Mouse (Mus musculus) heart, embryonic 10.5 days (tissue): ENCODE measurements around the gene Smarca2. TPM values are rescaled to one million over a fixed set of nuclear protein-coding genes. Genes with fewer than 3 reads are reported as not detected.
"Not testable (repeated sequence)": the region's sequence is repeated elsewhere in the genome, so short reads cannot be mapped to it uniquely, and the experiment has no call there.

Experiments used
- DNase-seq: peaks from one replicate; pipeline ENCODE4 v3.0.0-alpha.2; 2017; ENCODE audit warnings: low spot score
- H3K27ac ChIP-seq: fragments of 300-500 bp; sonication (generic); 2 replicates; pipeline ENCODE4 v1.5.1; 2016; ENCODE audit warnings: mild to moderate bottlenecking
- H3K27me3 ChIP-seq: fragments of 300-500 bp; sonication (generic); 2 replicates; pipeline ENCODE4 v1.6.1; 2016; ENCODE audit warnings: mild to moderate bottlenecking; ENCODE audit not compliant: poor library complexity, insufficient read depth, severe bottlenecking
- H3K36me3 ChIP-seq: fragments of 300-500 bp; sonication (generic); 2 replicates; pipeline ENCODE4 v1.6.1; 2016; ENCODE audit warnings: mild to moderate bottlenecking, moderate library complexity
- H3K4me1 ChIP-seq: fragments of 300-500 bp; sonication (generic); 2 replicates; pipeline ENCODE4 v1.6.1; 2016; ENCODE audit warnings: mild to moderate bottlenecking
- H3K4me3 ChIP-seq: fragments of 300-500 bp; sonication (generic); 2 replicates; pipeline ENCODE4 v1.5.1; 2016; ENCODE audit warnings: mild to moderate bottlenecking, moderate library complexity
- H3K9me3 ChIP-seq: fragments of 300-500 bp; sonication (generic); 2 replicates; pipeline ENCODE4 v1.6.1; 2016; ENCODE audit warnings: mild to moderate bottlenecking, moderate library complexity
- WGBS: fragments of 180-500 bp; shearing (Covaris S2); methylation state at CpG from one replicate; pipeline ENCODE4 v1.1.7; 2016; 5-methylcytosine and 5-hydroxymethylcytosine counted together
- polyA plus RNA-seq: library from polyadenylated mRNA; unstranded; fragments of >200 nt; fragmentation: Nextera tagmentation; extraction: Ambion mirVana; gene quantifications from 2 replicates; pipeline ENCODE4 v1.2.1, GENCODE M21; 2016

Smarca2 gene
- polyA plus RNA-seq, 1 experiment from 2014 or later = 26.2 TPM

DNA sequence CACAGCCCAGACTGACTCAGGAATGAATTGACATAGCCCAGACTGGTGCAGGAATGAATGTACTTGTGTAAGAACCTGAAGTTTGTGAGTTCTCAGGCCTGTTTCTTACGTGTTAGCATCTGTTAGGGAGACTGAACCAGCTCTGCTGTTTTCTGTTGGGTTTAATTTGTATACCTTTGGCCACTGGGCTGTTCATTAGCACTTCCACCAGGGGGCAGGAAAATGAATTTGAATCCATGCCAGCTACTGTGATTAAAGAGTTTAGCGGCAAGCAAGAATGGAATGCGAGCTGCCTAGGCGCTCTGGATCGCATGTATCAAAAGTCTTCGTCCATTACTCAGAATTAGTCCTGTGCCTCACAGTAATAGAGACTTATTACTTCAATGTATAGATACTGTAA lies 113.4 kb downstream of the Smarca2 start:
- H3K4me1 ChIP-seq = no peaks in the 10 kb centered on the region
- no peak for DNase-seq
- H3K9me3 ChIP-seq = no peaks in the 10 kb centered on the region
- no peaks in the 10 kb centered on the region for H3K27me3 ChIP-seq
- WGBS = 35% methylated on average over 6 of the region's 6 CpGs
- no peak overlapping the region for H3K4me3 ChIP-seq
- no peaks in the 10 kb centered on the region for H3K36me3 ChIP-seq
- no peak overlapping the region for H3K27ac ChIP-seq

DNA sequence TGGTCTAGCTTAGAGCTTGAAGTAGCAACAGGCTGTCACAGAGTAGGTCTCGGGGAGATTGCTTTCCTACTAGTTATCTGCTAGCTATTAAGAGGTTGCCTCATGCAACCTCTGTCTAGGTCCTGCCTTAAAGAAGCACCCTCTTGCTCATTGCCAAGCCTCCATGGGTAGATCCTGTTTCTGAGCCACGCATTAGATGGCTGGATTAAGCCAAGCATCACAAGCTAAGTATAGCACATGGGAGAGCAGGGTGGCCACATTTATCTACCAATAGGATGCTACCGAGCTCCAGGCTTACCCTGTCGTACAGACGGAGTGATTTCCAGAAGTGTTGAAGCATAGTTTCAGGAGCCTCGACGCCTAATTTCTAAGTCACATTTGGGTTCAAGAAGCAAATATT lies 114.3 kb downstream of the Smarca2 start:
- Histone ChIP-seq H3K27ac (no peak overlapping the region), H3K4me1 (no peaks in the 10 kb centered on the region), H3K36me3 (no peaks in the 10 kb centered on the region), H3K4me3 (no peak overlapping the region), H3K9me3 (no peaks in the 10 kb centered on the region), H3K27me3 (no peaks in the 10 kb centered on the region)
- 63% methylated on average over 7 of the region's 7 CpGs for WGBS
- no peak for DNase-seq

DNA sequence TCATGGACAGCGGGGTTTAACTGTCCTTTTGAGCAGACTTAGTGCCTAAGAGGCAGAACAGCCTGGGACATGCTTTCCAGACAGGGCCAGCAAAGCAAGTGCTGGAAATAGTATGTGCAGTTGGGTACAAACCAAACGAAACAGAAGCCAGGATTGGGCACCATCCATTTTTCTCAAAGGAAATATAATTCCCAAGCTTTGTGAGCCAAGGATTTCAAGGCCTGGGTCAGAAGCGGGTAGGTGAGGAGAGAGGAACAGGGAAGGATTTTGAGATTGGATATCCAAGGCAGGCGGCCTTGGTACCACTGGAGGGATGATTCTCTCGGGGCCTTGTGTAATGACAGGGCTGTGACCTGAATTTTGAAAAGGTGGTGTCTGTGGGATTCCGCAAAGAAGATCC lies 116.9 kb downstream of the Smarca2 start:
- Histone ChIP-seq H3K4me3 (no peak overlapping the region), H3K27ac (no peak overlapping the region), H3K36me3 (no peaks in the 10 kb centered on the region), H3K27me3 (no peaks in the 10 kb centered on the region), H3K4me1 (no peaks in the 10 kb centered on the region), H3K9me3 (no peaks in the 10 kb centered on the region)
- no peak for DNase-seq
- WGBS = 86% methylated on average over 6 of the region's 6 CpGs

DNA sequence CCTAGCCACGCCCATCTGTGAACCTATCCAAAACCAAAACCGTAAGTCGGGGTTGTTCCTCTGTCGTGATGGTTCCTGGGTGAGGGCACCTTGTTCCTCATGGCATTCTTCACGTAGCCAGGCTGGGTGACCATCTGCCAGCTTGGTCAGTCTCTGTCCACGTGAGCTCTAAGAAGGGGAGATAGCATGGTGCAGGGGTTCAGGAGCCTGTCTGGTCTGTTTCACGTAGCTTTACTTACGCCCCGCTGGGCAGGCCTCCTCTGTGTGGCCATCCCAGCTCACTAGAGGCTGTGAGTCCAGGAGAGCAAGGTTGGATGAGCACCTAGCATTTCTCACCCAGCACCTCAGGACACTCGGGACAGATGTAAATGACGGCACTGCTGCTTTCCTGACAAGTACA lies 119.0 kb downstream of the Smarca2 start:
- Histone ChIP-seq H3K4me1 (no peaks in the 10 kb centered on the region), H3K36me3 (no peaks in the 10 kb centered on the region), H3K4me3 (no peak overlapping the region), H3K27me3 (no peaks in the 10 kb centered on the region), H3K27ac (no peak overlapping the region), H3K9me3 (no peaks in the 10 kb centered on the region)
- 81% methylated on average over 11 of the region's 11 CpGs for WGBS
- DNase-seq = no peak

DNA sequence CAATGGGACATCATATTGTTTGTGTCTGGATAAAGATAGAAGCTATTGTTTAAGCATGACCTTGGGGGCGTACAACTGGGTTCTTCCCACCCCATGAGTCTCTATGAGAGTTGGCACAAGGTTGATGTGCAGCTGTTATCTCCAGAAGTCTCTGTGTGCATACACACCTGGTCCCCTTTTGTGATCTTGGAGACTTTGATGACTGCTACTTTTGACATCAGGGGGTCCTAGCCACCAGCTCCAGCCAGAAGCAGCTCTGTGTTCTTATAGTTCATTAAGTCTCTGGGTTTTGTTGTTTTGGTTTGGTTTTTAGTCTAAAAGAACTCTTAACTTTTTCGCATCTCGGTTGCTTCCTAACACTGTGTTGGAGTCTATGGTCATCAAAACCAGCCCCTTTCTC lies 119.8 kb downstream of the Smarca2 start:
- Histone ChIP-seq H3K9me3 (no peaks in the 10 kb centered on the region), H3K4me3 (no peak overlapping the region), H3K27ac (no peak overlapping the region), H3K36me3 (no peaks in the 10 kb centered on the region), H3K27me3 (no peaks in the 10 kb centered on the region), H3K4me1 (no peaks in the 10 kb centered on the region)
- WGBS = 77% methylated on average over 3 of the region's 3 CpGs
- no peak for DNase-seq

DNA sequence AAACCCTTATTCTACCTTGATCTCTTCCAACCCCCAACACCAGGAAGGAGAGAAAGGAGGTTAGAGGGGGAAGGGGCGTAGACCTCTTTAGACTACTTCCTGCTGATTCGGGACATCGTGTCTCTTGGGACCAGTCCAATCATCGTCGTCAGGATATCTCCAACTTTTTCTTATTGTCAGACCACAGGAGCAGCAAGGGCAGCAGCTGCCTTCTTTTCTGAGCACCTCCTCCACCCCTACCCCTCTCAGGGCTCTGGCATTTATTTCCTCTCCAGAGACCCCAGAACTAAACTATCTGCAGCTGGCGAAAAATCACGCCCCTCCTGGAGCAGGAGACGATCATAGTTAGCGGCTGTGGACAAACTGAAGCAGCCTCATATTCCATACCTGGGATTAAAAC lies 122.9 kb downstream of the Smarca2 start:
- H3K4me3 ChIP-seq = no peak overlapping the region
- DNase-seq = no peak
- 62% methylated on average over 9 of the region's 9 CpGs for WGBS

DNA sequence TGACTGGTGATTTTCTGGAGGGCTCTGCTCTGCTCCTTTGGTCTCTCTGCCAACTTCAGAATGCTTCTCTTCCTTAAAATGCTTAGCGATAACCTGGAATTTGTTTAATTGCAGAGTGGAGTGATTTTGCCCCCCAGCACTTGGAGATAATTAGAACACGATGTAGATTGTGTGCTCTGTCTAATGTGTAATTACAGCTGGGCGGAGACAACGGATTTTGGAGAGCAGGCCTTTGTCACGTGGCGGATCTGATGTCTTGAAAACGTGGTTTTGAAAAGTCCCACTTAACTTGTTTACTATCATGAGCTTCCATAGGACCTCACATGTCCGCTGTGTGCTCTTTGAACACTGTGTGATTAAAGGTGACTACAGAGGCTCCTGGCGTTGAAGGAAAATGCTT lies 125.6 kb downstream of the Smarca2 start:
- Histone ChIP-seq H3K4me3 (no peak overlapping the region), H3K36me3 (no peaks in the 10 kb centered on the region), H3K27ac (no peak overlapping the region), H3K4me1 (peaks cover 5% of the 10 kb centered on the region; the same call in 1 of the 2 replicates), H3K9me3 (no peaks in the 10 kb centered on the region), H3K27me3 (no peaks in the 10 kb centered on the region)
- 76% methylated on average over 9 of the region's 9 CpGs for WGBS
- no peak for DNase-seq

More for the DNA sequence above, 122.9 kb downstream of the Smarca2 start:
- Histone ChIP-seq H3K4me1 (no peaks in the 10 kb centered on the region), H3K9me3 (no peaks in the 10 kb centered on the region), H3K27ac (no peak overlapping the region), H3K27me3 (no peaks in the 10 kb centered on the region), H3K36me3 (no peaks in the 10 kb centered on the region)

DNA sequence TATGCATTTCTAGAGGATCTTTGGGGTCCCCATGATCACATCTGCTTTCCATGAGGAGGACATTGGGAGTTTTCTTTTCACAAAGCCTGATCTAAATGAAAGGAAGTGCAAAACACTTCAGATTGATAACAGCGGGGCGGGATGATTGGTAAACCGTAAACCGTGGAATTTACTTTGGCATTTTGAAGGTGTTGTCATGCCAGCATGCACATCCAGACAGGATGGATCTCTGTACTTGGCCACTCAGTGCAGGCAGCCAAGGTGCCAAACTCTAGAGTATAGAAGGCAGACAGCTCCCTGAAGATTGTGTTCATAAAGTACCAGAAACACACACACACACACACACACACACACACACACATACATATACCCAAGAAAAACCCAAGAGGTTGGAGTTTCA lies 126.3 kb downstream of the Smarca2 start:
- Histone ChIP-seq H3K36me3 (no peaks in the 10 kb centered on the region), H3K4me1 (peaks cover 5% of the 10 kb centered on the region; the same call in 1 of the 2 replicates), H3K4me3 (no peak overlapping the region), H3K27ac (no peak overlapping the region), H3K27me3 (no peaks in the 10 kb centered on the region), H3K9me3 (no peaks in the 10 kb centered on the region)
- no peak for DNase-seq
- WGBS = 69% methylated on average over 4 of the region's 4 CpGs

DNA sequence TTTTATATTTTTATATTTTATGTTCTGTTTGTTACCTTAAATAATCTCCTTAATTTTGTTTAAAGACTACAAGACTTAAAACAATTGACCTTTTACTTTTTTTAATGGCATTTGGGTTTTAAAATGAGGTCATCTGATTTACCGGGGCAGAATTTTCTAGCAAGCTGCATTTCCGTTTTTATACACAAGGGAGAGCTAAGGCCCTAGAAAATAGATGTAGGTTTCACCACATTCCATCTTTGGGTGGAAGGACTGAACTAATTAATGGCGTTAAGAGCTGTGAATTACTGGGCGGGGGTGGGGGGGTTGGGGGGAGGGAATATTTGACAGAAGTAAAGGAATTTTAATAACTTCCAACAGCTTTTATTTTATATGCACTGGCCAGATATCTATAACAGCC lies 127.0 kb downstream of the Smarca2 start:
- no peaks in the 10 kb centered on the region for H3K36me3 ChIP-seq
- DNase-seq = no peak
- 12% methylated on average over 4 of the region's 4 CpGs for WGBS
- H3K4me3 ChIP-seq = no peak overlapping the region
- H3K27ac ChIP-seq = no peak overlapping the region
- peaks cover 5% of the 10 kb centered on the region; the same call in 1 of the 2 replicates for H3K4me1 ChIP-seq
- H3K27me3 ChIP-seq = no peaks in the 10 kb centered on the region
- no peaks in the 10 kb centered on the region for H3K9me3 ChIP-seq

DNA sequence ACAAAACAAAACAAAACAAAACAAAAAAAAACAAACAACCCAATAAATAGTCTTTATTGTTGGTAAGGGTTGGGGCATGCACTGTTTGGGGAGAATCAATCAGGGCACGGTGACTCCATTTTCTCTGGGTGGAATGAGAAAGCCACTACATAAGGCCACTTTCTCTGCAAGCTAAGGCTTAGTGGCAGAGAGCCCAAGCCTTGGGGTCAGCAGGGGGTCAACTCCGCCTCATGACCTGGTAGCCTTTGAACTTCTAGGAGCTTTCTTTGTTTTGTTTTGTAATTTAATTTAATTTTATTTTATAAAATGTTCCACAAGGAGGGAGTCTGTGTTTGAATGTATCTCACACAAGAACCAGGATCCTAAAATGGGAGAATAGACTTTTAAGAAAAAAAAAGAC lies 128.2 kb downstream of the Smarca2 start:
- no peak for DNase-seq
- Histone ChIP-seq H3K9me3 (no peaks in the 10 kb centered on the region), H3K27ac (no peak overlapping the region), H3K4me1 (peaks cover 5% of the 10 kb centered on the region; the same call in 1 of the 2 replicates), H3K36me3 (no peaks in the 10 kb centered on the region), H3K27me3 (no peaks in the 10 kb centered on the region), H3K4me3 (no peak overlapping the region)
- WGBS = 63% methylated on average over 2 of the region's 2 CpGs

DNA sequence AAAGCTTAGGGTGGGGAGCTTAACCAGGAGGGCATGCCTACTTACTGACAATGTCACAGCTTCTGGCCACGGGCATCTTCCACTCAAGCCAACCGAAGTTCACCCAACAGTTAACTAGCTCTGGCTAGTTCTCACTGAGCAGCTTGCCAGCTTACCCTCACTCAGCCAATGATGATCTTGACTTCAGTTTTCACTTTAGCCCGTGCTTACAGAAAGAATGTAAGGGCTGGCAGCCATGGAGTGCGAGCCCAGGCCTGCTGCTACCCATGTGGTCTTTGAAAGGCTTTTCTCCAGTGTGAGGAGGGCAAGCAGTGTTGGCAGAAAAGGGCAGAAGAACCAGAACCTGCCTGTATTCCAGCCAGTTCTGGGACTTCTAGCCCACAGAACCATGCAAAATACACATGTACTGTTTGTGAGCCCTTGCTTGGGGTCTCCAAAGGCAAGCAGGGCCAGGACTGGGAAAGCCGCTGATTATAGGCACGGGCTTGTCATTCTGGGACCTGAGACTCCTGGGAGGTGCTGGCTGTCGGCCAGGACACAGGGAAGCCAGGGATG lies 128.8 kb downstream of the Smarca2 start:
- Histone ChIP-seq H3K4me3 (no peak overlapping the region), H3K27me3 (no peaks in the 10 kb centered on the region), H3K36me3 (no peaks in the 10 kb centered on the region), H3K4me1 (peaks cover 5% of the 10 kb centered on the region; the same call in 1 of the 2 replicates), H3K9me3 (no peaks in the 10 kb centered on the region), H3K27ac (no peak overlapping the region)
- DNase-seq = no peak
- 59% methylated on average over 7 of the region's 7 CpGs for WGBS

DNA sequence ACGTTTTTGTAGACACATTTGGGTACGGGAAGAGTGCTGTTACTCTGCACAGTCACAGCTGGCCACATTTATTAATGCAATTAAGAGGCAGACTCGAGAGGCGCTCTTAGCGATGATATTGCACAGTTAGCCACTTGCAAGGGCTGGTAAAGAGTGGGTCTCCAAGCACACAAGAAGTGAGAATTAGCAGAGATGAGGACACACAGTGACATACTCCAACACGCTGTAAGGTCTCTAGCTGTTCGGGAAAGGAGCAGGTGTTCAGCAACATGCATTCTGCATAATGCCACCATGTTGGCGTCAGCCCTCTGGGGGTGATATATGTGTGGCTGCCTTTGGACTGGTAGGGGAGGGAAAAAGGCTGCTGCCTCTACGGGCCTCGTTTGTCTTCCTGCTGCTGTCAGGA lies 129.9 kb downstream of the Smarca2 start:
- WGBS = 77% methylated on average over 10 of the region's 10 CpGs
- Histone ChIP-seq H3K27ac (no peak overlapping the region), H3K36me3 (no peaks in the 10 kb centered on the region), H3K4me3 (no peak overlapping the region), H3K27me3 (no peaks in the 10 kb centered on the region), H3K4me1 (peaks cover 5% of the 10 kb centered on the region; the same call in 1 of the 2 replicates), H3K9me3 (no peaks in the 10 kb centered on the region)
- DNase-seq = no peak

DNA sequence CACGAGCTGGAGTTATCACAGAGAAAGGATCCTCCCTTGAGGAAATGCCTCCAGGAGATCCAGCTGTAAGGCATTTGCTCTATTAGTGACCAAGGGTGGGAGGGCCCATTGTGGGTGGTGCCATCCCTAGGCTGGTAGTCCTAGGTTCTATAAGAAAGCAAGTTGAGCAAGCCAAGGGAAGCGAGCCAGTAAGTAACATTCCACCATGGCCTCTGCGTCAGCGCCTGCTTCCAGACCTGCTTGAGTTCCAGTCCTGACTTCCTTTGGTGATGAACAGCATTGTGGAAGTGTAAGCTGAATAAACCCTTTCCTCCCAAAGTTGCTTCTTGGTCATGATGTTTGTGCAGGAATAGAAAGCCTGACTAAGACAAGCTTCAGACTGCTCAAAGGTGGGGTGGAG lies 140.2 kb downstream of the Smarca2 start:
- not testable (repeated sequence) for H3K27me3 ChIP-seq, H3K4me3 ChIP-seq, H3K36me3 ChIP-seq, DNase-seq, H3K27ac ChIP-seq, H3K9me3 ChIP-seq
- H3K4me1 ChIP-seq = peaks cover 14% of the 10 kb centered on the region; the same call in 1 of the 2 replicates
- 85% methylated on average over 4 of the region's 4 CpGs for WGBS

DNA sequence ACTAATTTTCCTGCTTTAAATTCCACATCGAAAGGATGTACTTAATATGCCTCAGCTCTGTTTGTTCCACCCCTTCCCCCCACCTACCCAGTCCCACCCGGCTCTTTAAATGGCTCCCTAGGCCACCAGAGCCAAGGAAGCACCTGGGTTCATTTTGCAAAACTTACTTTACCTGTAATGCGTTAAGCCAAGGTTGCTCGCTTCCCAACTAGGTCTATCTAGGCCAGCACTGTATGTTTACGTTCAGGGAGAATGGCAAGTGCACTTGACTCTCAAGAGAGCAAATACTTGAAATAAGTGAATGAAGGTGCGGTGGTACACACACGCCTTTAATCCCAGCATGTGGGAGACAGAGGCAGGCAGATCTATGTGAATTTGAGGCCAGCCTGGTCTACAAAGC lies 140.7 kb downstream of the Smarca2 start:
- Histone ChIP-seq H3K9me3 (no peaks in the 10 kb centered on the region), H3K36me3 (no peaks in the 10 kb centered on the region), H3K4me3 (no peak overlapping the region), H3K4me1 (peaks cover 15% of the 10 kb centered on the region; the same call in 1 of the 2 replicates), H3K27me3 (no peaks in the 10 kb centered on the region), H3K27ac (no peak overlapping the region)
- 84% methylated on average over 7 of the region's 7 CpGs for WGBS
- no peak for DNase-seq
